Comparison of ENCODE assay signal across 9 mouse cellular contexts in genomic region chr3:93556599-93556998, GRCm38 (mm10). TPM values are rescaled to one million over a fixed set of nuclear protein-coding genes. Genes with fewer than 3 reads are reported as not detected.
DNase-seq lines count a peak whose midpoint lies in the region; ATAC-seq lines count a peak whose summit lies in the region.
"Had no signal": no experiment of that assay in that cellular context is flagged by ENCODE, and none has a peak within 500 bp of the region (broad histone marks: within the 10 kb centered on the region; RNA-seq: fewer than 3 reads in every experiment).

No protein-coding gene starts in this region.

- no peaks in the 10 kb centered on the region for H3K27me3 ChIP-seq in lung, embryonic 16.5 days (ENCODE audit: control insufficient read depth, insufficient read depth, low read depth, low read length)
- H3K27me3 ChIP-seq in intestine, embryonic 16.5 days (replicated peaks; ENCODE audit: control insufficient read depth, insufficient read depth, low read length) = no peaks in the 10 kb centered on the region
- H3K27me3 ChIP-seq in stomach, embryonic 14.5 days (ENCODE audit: control insufficient read depth, insufficient read depth, low read length) = no peaks in the 10 kb centered on the region

- H3K9ac ChIP-seq in lung, embryonic 16.5 days (ENCODE audit: low read length) = peak overlapping the region; percentile 34
- H3K9ac ChIP-seq in intestine, embryonic 16.5 days (ENCODE audit: low read depth, low read length) = peak overlapping the region; percentile 87
- no peak overlapping the region for H3K9ac ChIP-seq in stomach, embryonic 14.5 days (replicated peaks; ENCODE audit: low read depth, low read length)

- peak; percentile 51 for DNase-seq in adrenal gland, adult 2 months
- no peak for DNase-seq in adrenal gland, adult 8-10 months
- DNase-seq in lung, postnatal 4 days = no peak
- no peak for DNase-seq in urinary bladder, adult 18-20 months (ENCODE audit: low spot score in 2 of 2)
- DNase-seq in layer of hippocampus, adult 18-20 months (ENCODE audit: low spot score in 2 of 2) = no peak

- H3K27ac ChIP-seq in lung, embryonic 16.5 days (ENCODE audit: low read length) = peak overlapping the region; percentile 80; the same call in 1 of the 2 replicates
- peak overlapping the region; percentile 97 for H3K27ac ChIP-seq in intestine, embryonic 16.5 days (ENCODE audit: low read length)
- no peak overlapping the region; the same call in 1 of the 2 replicates for H3K27ac ChIP-seq in stomach, embryonic 14.5 days (ENCODE audit: low read length)

- peak overlapping the region; percentile 71 for H3K4me2 ChIP-seq in lung, embryonic 16.5 days (ENCODE audit: low read depth, low read length)
- H3K4me2 ChIP-seq in intestine, embryonic 16.5 days (ENCODE audit: low read depth, low read length) = peak overlapping the region; percentile 79
- peak overlapping the region; percentile 78 for H3K4me2 ChIP-seq in stomach, embryonic 14.5 days (replicated peaks; ENCODE audit: low read depth, low read length)

- peaks cover 22% of the 10 kb centered on the region for H3K4me1 ChIP-seq in lung, embryonic 16.5 days (replicated peaks; ENCODE audit: control insufficient read depth, insufficient read depth, low read length)
- peaks cover 37% of the 10 kb centered on the region for H3K4me1 ChIP-seq in intestine, embryonic 16.5 days (ENCODE audit: control insufficient read depth, insufficient read depth, low read length)
- peaks cover 14% of the 10 kb centered on the region for H3K4me1 ChIP-seq in stomach, embryonic 14.5 days (ENCODE audit: control insufficient read depth, insufficient read depth, low read length)

- no peak for ATAC-seq in lung, embryonic 16.5 days (ENCODE audit: low read depth)
- ATAC-seq in intestine, embryonic 16.5 days = no peak
- no peak for ATAC-seq in stomach, embryonic 14.5 days (ENCODE audit: insufficient number of reproducible peaks, insufficient read depth, low FRiP score, low read depth)
- ATAC-seq: inflammation-experienced regulatory T-cells, adult 6 months had no signal

- peak overlapping the region; percentile 66 for H3K4me3 ChIP-seq in lung, embryonic 16.5 days (ENCODE audit: low read length)
- H3K4me3 ChIP-seq in intestine, embryonic 16.5 days (ENCODE audit: low read length) = peak overlapping the region; percentile 80
- H3K4me3 ChIP-seq in stomach, embryonic 14.5 days (ENCODE audit: low read depth, low read length) = peak overlapping the region; percentile 58

- peaks cover 7% of the 10 kb centered on the region; the same call in 1 of the 2 replicates for H3K36me3 ChIP-seq in lung, embryonic 16.5 days (ENCODE audit: control insufficient read depth, insufficient read depth, low read length)
- H3K36me3 ChIP-seq in intestine, embryonic 16.5 days (ENCODE audit: control insufficient read depth, insufficient read depth, low read length) = peaks cover 6% of the 10 kb centered on the region; the same call in 1 of the 2 replicates
- peaks cover 5% of the 10 kb centered on the region; the same call in 1 of the 2 replicates for H3K36me3 ChIP-seq in stomach, embryonic 14.5 days (ENCODE audit: control insufficient read depth, insufficient read depth, low read length)

- 29% methylated on average over 1 of the region's 1 CpGs for WGBS in lung, embryonic 16.5 days
- 40% methylated on average over 1 of the region's 1 CpGs for WGBS in intestine, embryonic 16.5 days
- WGBS in stomach, embryonic 14.5 days = 57% methylated on average over 1 of the region's 1 CpGs

- H3K9me3 ChIP-seq in lung, embryonic 16.5 days (ENCODE audit: control insufficient read depth, low read length) = no peaks in the 10 kb centered on the region
- no peaks in the 10 kb centered on the region for H3K9me3 ChIP-seq in intestine, embryonic 16.5 days (ENCODE audit: control insufficient read depth, low read length)
- H3K9me3 ChIP-seq in stomach, embryonic 14.5 days (ENCODE audit: control insufficient read depth, low read depth, low read length) = no peaks in the 10 kb centered on the region

RNA-seq across cellular contexts. Expression of gene S100a10, which starts 1.7 kb away (rescaled TPM):
- 100 to 1,000 TPM; 173 to 196 TPM for total RNA-seq in adrenal gland, adult 2 months (2021)
- polyA plus RNA-seq in adrenal gland, adult 2 months (2012; rRNA removed) = 16.3 and 17.7 TPM in 2 replicates
- 100 to 1,000 TPM; 108 to 159 (median 130) TPM for total RNA-seq in adrenal gland, adult 8-10 months (2022)
- polyA plus RNA-seq in lung, embryonic 16.5 days (2015; fragmentation: Nextera tagmentation; extraction: Ambion mirVana) = 320 and 322 TPM in 2 replicates
- 722 and 728 TPM in 2 replicates for polyA plus RNA-seq in intestine, embryonic 16.5 days (2015; fragmentation: Nextera tagmentation; extraction: Ambion mirVana)
- polyA plus RNA-seq in stomach, embryonic 14.5 days (2014; fragmentation: Nextera tagmentation; extraction: Ambion mirVana) = 430 TPM in 2 replicates
- 10 to 100 TPM; 21.4 to 23.5 TPM for total RNA-seq in layer of hippocampus, adult 18-20 months (2021)

RNA-seq across cellular contexts. Expression of gene S100a11, which starts 36.3 kb away (rescaled TPM):
- 100 to 1,000 TPM; 210 to 267 TPM for total RNA-seq in adrenal gland, adult 2 months (2021)
- 33.0 and 44.4 TPM in 2 replicates for polyA plus RNA-seq in adrenal gland, adult 2 months (2012; rRNA removed)
- 100 to 1,000 TPM; 161 to 194 (median 182) TPM for total RNA-seq in adrenal gland, adult 8-10 months (2022)
- polyA plus RNA-seq in lung, embryonic 16.5 days (2015; fragmentation: Nextera tagmentation; extraction: Ambion mirVana) = 1,535 and 1,592 TPM in 2 replicates
- 711 and 730 TPM in 2 replicates for polyA plus RNA-seq in intestine, embryonic 16.5 days (2015; fragmentation: Nextera tagmentation; extraction: Ambion mirVana)
- 1,750 and 1,785 TPM in 2 replicates for polyA plus RNA-seq in stomach, embryonic 14.5 days (2014; fragmentation: Nextera tagmentation; extraction: Ambion mirVana)
- total RNA-seq in layer of hippocampus, adult 18-20 months (2021) = 1 to 10 TPM; 7.1 to 8.3 TPM

Comparison
In these comparisons a context has a peak if more than half of its experiments do, and no peak if none do; other contexts are left out.
1. RNA of gene S100a10, which starts 1.7 kb away (polyA plus RNA-seq): 722 to 728 TPM in intestine, embryonic 16.5 days, 430 TPM in stomach, embryonic 14.5 days and 320 to 322 TPM in lung, embryonic 16.5 days; 16.3 to 17.7 TPM in adrenal gland, adult 2 months; every median in the first group is over 10 times any median in the second.
2. RNA of gene S100a11, which starts 36.3 kb away (polyA plus RNA-seq): 1,750 to 1,785 TPM in stomach, embryonic 14.5 days, 1,535 to 1,592 TPM in lung, embryonic 16.5 days and 711 to 730 TPM in intestine, embryonic 16.5 days; 33.0 to 44.4 TPM in adrenal gland, adult 2 months; every median in the first group is over 10 times any median in the second.
3. Peak in every context shown above with its lines, with median percentiles within 50 percentile points of each other: H3K4me2 ChIP-seq and H3K4me3 ChIP-seq.